Mouse (Mus musculus): ENCODE data around the gene Tango6.
"Not testable (repeated sequence)": the region's sequence is repeated elsewhere in the genome, so short reads cannot be mapped to it uniquely, and the experiment has no call there.

Gene Tango6

DNA sequence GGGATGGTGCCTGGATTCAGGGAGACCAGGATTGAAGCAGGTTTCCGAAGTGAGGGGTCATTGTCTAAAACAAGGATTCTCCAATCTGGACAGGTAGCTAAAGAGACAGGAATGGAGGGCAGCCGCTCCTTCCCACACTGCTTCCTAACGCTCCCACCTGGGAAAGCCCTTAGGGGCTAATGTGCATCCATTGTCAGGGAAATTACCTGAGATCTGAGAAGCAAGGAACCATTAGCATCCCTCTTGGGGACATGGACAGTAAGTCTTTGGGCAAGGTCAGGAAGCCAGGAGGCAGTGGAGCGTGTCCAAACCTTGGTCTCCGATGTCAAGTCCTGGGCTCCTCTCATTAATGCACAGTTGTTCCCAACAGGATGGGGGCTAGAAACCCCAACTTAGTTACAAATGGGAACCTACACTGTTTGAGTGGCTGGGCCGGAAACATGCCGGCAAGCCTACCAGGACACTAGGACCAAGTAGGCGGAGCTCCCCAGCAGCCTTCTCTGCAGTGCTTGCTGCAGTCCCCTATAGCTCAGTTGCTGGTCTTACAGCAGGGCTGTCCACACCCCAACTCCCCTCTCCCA, 189.7 kb downstream of the Tango6 start:
- DNase-seq (ENCODE audit: low spot score), result no peak

DNA sequence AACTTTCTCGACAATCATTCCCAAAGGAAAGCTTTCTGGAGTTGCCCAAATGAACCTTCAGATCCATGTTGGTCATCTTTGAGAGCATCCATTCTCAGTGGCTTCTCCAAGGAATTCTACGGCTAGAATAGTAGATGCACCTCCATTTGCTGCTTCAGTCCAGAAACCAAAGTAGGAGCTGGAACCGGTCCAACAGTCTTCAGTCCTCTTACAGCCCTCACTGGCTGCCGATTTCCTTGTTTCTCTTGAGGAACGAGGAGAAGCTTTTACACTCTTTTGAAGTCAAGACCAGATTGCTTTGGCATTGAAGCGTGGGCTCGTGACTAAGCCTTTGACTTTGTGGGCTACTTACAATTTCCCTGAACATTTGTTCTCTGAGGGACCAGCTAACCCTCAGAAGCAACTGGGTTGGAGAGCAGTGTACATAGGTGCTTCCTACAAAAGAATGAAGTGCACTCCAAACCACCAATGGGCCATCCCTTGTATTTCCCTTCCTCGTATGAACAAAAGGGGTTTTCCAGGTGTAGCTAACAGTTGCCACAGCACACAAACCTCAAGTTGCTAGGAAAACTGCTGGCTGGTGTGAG, 197.3 kb downstream of the Tango6 start:
- DNase-seq (ENCODE audit: low spot score), result no peak

DNA sequence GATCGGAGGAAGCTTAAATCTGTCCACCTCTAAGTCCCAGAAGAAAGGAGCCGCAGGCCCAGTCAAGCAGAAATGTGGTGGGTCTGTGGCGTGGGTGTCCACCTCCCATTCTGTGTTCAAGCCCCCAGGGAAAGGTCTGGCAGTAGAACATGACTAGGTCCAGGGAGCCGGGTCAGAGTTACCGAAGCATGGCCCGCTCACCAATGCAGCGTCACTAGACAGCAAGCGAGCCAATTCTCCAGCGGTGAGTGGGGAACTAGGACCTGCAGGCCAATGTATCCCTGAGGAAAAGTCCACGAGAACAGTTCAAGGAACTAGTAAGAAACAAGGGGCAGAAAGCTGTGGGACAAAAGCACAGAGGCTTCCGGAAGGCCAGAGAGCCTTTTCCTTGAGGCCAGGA, 201.2 kb downstream of the Tango6 start:
- not testable (repeated sequence) for DNase-seq (ENCODE audit: low spot score)

GRCm38 (mm10) chr8:106884826-106885400, 202.0 kb downstream of the Tango6 start:
- DNase-seq (ENCODE audit: low spot score), result not testable (repeated sequence)

GRCm38 (mm10) chr8:106887336-106888189, 204.7 kb downstream of the Tango6 start:
- DNase-seq (ENCODE audit: low spot score), result peak; percentile 59

DNA sequence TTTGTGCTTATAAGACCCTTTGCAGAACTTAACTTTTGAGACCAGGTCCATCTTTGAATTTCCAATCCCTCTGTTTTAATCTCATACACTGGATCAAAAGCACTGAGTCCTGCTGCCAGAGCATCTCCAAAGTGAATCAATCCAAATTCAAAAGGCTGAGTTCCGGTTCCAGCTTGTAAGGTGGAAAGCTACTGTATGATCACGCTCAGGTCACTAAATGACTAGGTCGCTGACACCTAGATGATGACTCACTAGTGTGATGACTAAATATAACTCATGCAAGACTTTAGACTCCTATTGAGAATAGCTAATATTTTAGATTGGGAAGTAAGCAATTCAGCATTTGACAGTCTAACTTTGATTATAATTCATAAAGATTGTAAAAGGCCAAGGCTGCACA, 205.9 kb downstream of the Tango6 start:
- no peak for DNase-seq (ENCODE audit: low spot score)

DNA sequence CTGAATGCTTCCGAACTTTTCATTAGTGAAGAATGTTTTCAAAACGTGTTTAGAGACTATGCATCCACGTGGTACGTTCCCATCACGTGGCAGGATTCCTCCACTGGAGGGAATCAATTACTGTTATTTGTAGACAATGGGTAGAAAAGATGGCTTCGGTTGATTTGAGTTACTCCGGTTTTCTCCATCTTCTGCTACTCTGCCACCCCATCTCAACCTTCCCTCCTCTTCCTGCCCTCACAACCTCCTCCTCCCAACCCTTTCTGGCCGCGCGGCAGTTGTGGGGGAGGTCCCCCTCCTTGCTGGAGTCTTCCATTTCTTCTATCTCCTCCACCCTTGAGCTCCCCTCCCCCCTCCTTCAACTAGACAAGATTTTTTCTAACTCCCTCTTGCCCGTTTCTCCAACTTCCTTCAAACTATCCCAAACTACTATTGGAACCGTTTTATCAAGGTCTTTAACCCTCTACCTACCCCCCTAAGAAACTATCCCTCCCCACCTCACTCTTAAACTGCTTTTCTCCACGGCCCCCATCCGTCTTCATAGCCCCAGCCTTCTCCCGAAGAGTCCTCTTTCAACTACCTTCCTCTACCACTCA, 209.4 kb downstream of the Tango6 start:
- DNase-seq (ENCODE audit: low spot score), result peak; percentile 55

DNA sequence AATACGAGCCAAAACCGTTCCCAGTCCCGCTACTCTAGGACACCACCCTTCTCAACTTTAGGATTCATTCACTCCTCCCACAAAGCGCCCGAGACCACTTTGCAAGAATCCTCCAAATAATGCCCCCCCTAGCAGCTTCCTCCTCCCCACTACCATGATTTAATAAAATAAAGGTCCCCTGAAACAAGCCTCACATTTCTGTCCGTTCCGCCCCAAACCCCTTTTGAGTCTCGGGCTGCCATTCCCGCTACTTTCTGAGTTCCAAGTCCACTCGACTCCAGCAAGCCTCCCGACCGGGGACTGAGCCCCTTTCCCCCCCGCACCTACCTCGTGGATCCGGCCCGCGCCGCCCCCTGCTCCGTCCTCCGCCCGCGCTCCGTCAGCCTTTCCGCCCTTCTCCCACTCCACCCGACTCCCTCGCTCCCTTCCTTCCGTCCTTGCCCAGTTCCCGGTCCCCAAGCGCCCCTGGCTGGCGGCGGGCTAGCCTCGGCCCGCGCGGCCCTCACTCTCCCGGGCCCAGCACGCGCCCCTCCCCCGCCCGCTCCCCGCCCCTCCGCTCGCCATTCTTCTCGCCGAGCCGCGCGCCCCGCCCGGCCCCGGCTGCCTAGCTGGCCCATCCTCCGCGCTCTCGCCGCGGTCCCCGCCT, 210.1 kb downstream of the Tango6 start:
- DNase-seq (ENCODE audit: low spot score), result no peak

DNA sequence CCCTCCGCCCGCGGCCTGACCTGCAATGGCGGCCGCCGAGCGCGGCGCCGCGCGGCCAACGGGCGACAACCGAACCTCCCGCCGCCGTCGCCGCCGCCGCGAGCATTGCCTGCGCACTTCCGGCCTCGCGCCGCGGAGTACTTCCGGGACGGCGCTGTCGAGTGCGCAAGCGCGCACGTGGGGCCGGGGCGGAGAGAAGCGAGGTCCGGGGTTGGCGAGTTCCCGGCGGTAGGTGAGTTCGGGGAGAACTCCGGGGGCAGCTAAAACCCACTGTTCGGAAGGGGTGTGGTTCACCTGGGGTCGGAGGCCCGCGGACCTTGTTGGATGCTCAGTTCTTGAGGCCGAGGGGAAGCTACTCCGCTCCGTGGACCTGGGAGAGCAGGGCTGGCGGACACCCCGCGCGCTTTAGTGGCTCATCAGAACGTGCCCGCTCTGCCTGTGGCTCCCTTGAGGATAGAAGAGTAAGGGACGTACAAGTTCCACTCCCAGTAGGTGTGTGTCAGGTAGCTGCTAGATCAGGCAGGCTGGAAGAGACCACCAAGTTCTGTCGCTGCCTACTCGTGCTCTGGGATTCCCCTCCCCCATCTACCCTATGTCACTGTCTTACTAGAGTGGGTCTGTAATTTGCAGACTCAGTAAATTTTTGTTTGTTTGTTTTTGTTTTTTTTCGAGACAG, 210.8 kb downstream of the Tango6 start, which contains the start of gene Utp4:
Utp4 (plus strand) TSS at position 156 of the 676 bp plus-strand sequence.
- peak; percentile 88 for DNase-seq (ENCODE audit: low spot score)

GRCm38 (mm10) chr8:106899473-106899872, 216.6 kb downstream of the Tango6 start:
- DNase-seq (ENCODE audit: low spot score), result no peak

Measured in ovary, postnatal 36 days (tissue).